Mouse (Mus musculus): ENCODE results near the gene Ston1.

Ston1 gene

GRCm38 (mm10) chr17:88597222-88598055 is at the start of gene Ston1:
Gene Ston1 (plus strand): TSS chr17:88597684.
- peak; percentile 91 for DNase-seq (ENCODE audit: low read depth, low spot score)

GRCm38 (mm10) chr17:88549411-88550191 is 47.9 kb upstream of the Ston1 start:
- peak; percentile 22 for DNase-seq (ENCODE audit: low read depth, low spot score)

- no peak for DNase-seq (ENCODE audit: low read depth, low spot score)
Measured at GRCm38 (mm10) chr17:88550351-88550750, 47.1 kb upstream of the Ston1 start.

GRCm38 (mm10) chr17:88550981-88551940 is 46.2 kb upstream of the Ston1 start:
- DNase-seq (ENCODE audit: low read depth, low spot score) = no peak

- DNase-seq (ENCODE audit: low read depth, low spot score) = no peak
Measured at GRCm38 (mm10) chr17:88552556-88552955, 44.9 kb upstream of the Ston1 start.

GRCm38 (mm10) chr17:88553001-88553449 is 44.5 kb upstream of the Ston1 start:
- no peak for DNase-seq (ENCODE audit: low read depth, low spot score)

GRCm38 (mm10) chr17:88553473-88554087 is 43.9 kb upstream of the Ston1 start:
- no peak for DNase-seq (ENCODE audit: low read depth, low spot score)

GRCm38 (mm10) chr17:88556176-88556575 is 41.3 kb upstream of the Ston1 start:
- DNase-seq (ENCODE audit: low read depth, low spot score) = no peak

GRCm38 (mm10) chr17:88556688-88557087 is 40.8 kb upstream of the Ston1 start:
- peak; percentile 33 for DNase-seq (ENCODE audit: low read depth, low spot score)

GRCm38 (mm10) chr17:88558168-88558842 is 39.2 kb upstream of the Ston1 start:
- DNase-seq (ENCODE audit: low read depth, low spot score) = peak; percentile 88

- no peak for DNase-seq (ENCODE audit: low read depth, low spot score)
Measured at GRCm38 (mm10) chr17:88563611-88564010, 33.9 kb upstream of the Ston1 start.

GRCm38 (mm10) chr17:88569807-88570540 is 27.5 kb upstream of the Ston1 start:
- no peak for DNase-seq (ENCODE audit: low read depth, low spot score)

- DNase-seq (ENCODE audit: low read depth, low spot score) = no peak
Measured at GRCm38 (mm10) chr17:88570784-88571183, 26.7 kb upstream of the Ston1 start.

GRCm38 (mm10) chr17:88574811-88575210 is 22.7 kb upstream of the Ston1 start:
- DNase-seq (ENCODE audit: low read depth, low spot score) = no peak

- no peak for DNase-seq (ENCODE audit: low read depth, low spot score)
Measured at GRCm38 (mm10) chr17:88578522-88579242, 18.8 kb upstream of the Ston1 start.

- DNase-seq (ENCODE audit: low read depth, low spot score) = no peak
Measured at GRCm38 (mm10) chr17:88580556-88580955, 16.9 kb upstream of the Ston1 start.

GRCm38 (mm10) chr17:88581511-88582021 is 15.9 kb upstream of the Ston1 start:
- no peak for DNase-seq (ENCODE audit: low read depth, low spot score)

GRCm38 (mm10) chr17:88582999-88583398 is 14.5 kb upstream of the Ston1 start:
- no peak for DNase-seq (ENCODE audit: low read depth, low spot score)

GRCm38 (mm10) chr17:88583411-88583810 is 14.1 kb upstream of the Ston1 start:
- DNase-seq (ENCODE audit: low read depth, low spot score) = no peak

Measured in ES-CJ7 (cell line).